Comparison of ENCODE assay signal across 21 mouse cellular contexts in the genomic region with DNA sequence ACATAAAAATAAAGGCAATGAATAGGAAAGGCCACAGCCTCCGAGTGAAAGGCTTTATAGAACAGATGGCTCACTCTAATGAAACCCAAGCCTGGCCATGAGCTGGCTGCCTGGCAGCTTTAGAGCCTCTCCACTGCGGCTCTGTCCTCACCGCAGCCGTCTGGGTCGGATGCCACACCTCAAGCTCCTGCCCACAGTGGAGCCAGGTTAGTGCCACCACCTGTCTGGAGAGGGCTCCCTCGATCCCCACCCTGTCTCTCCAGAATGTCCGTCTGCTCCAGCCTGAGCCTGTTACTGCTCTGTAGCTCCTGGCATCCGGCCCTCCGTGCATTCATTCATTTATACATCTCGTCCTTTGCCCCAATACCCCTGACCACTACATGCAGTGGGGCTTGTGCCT. TPM values are rescaled to one million over a fixed set of nuclear protein-coding genes. Genes with fewer than 3 reads are reported as not detected.
DNase-seq lines count a peak whose midpoint lies in the region; ATAC-seq and TF ChIP-seq lines count a peak whose summit lies in the region.
"Had no signal": no experiment of that assay in that cellular context is flagged by ENCODE, and none has a peak within 500 bp of the region (broad histone marks: within the 10 kb centered on the region; RNA-seq: fewer than 3 reads in every experiment).

No protein-coding gene starts in this region.

- no peaks in the 10 kb centered on the region; the same call in none of the 2 replicates for H3K27me3 ChIP-seq in forebrain, embryonic 16.5 days (replicated peaks; ENCODE audit: control insufficient read depth, insufficient read depth, low read length)
- H3K27me3 ChIP-seq in forebrain, embryonic 13.5 days = peaks cover 22% of the 10 kb centered on the region
- no peaks in the 10 kb centered on the region for H3K27me3 ChIP-seq in C2C12 (ENCODE audit: control insufficient read depth, insufficient read depth, insufficient read length)
- peaks cover 30% of the 10 kb centered on the region for H3K27me3 ChIP-seq in limb, embryonic 14.5 days (ENCODE audit: control insufficient read depth, insufficient read depth, low read length)
- peaks cover 8% of the 10 kb centered on the region; the same call in 1 of the 2 replicates for H3K27me3 ChIP-seq in midbrain, embryonic 16.5 days (ENCODE audit: control insufficient read depth, insufficient read depth, low read depth, low read length)

- TF ChIP-seq POLR2A in limb, embryonic 14.5 days (IDR thresholded peaks at IDR 0.05; ENCODE audit: borderline replicate concordance, extremely low read depth, insufficient read depth, insufficient read length) = no peak

- no peak for TF ChIP-seq CTCF in C2C12 (IDR thresholded peaks at IDR 0.05; ENCODE audit: control insufficient read depth, insufficient read depth, insufficient read length)

- no peaks in the 10 kb centered on the region for H3K36me3 ChIP-seq in forebrain, embryonic 16.5 days (ENCODE audit: control insufficient read depth, insufficient read depth)
- no peaks in the 10 kb centered on the region for H3K36me3 ChIP-seq in forebrain, embryonic 13.5 days (ENCODE audit: poor library complexity, severe bottlenecking)
- no peaks in the 10 kb centered on the region for H3K36me3 ChIP-seq in C2C12 (ENCODE audit: control insufficient read depth, insufficient read depth)
- no peaks in the 10 kb centered on the region for H3K36me3 ChIP-seq in limb, embryonic 14.5 days (ENCODE audit: control insufficient read depth, insufficient read depth, low read length)
- no peaks in the 10 kb centered on the region for H3K36me3 ChIP-seq in midbrain, embryonic 16.5 days (ENCODE audit: control insufficient read depth, insufficient read depth, low read length)
- H3K36me3 ChIP-seq: heart, embryonic 15.5 days; liver, embryonic 12.5 days; neural tube, embryonic 15.5 days had no signal

- H3K9me3 ChIP-seq in forebrain, embryonic 16.5 days (ENCODE audit: control insufficient read depth, low read length) = no peaks in the 10 kb centered on the region
- no peaks in the 10 kb centered on the region for H3K9me3 ChIP-seq in forebrain, embryonic 13.5 days (replicated peaks)
- H3K9me3 ChIP-seq in limb, embryonic 14.5 days (ENCODE audit: control insufficient read depth, low read length) = no peaks in the 10 kb centered on the region
- H3K9me3 ChIP-seq in midbrain, embryonic 16.5 days (replicated peaks; ENCODE audit: control insufficient read depth, low read length, poor library complexity, severe bottlenecking) = no peaks in the 10 kb centered on the region
- H3K9me3 ChIP-seq: heart, embryonic 15.5 days; liver, embryonic 12.5 days; megakaryocyte, embryonic 14.5 days; neural tube, embryonic 15.5 days had no signal

- peak; percentile 46 for DNase-seq in brain, adult 2 months (ENCODE audit: low read depth, low spot score)
- peak; percentile 24 for DNase-seq in limb, embryonic 14.5 days (ENCODE audit: low spot score)
- DNase-seq in frontal cortex, postnatal 25 days (ENCODE audit: low spot score in 2 of 2) = no peak
- DNase-seq: adrenal gland, adult 2 months; gastrocnemius, postnatal 10 days; heart, adult 2 months; heart, postnatal 4 days; kidney, adult 18-20 months; lung, adult 2 months; midbrain, embryonic 14.5 days; retina, postnatal 1 day; right cerebral cortex, postnatal 4 days had no signal

- WGBS in forebrain, embryonic 16.5 days = 70% methylated on average over 10 of the region's 10 CpGs
- 69% methylated on average over 10 of the region's 10 CpGs for WGBS in forebrain, embryonic 13.5 days
- WGBS in limb, embryonic 14.5 days = 59% methylated on average over 10 of the region's 10 CpGs
- WGBS in midbrain, embryonic 16.5 days = 79% methylated on average over 10 of the region's 10 CpGs

- no peak overlapping the region for H3K4me2 ChIP-seq in forebrain, embryonic 16.5 days (ENCODE audit: low read length)
- no peak overlapping the region for H3K4me2 ChIP-seq in forebrain, embryonic 13.5 days
- H3K4me2 ChIP-seq in limb, embryonic 14.5 days (replicated peaks; ENCODE audit: low read depth, low read length, severe bottlenecking) = no peak overlapping the region
- H3K4me2 ChIP-seq in midbrain, embryonic 16.5 days (ENCODE audit: low read length) = no peak overlapping the region
- H3K4me2 ChIP-seq: heart, embryonic 15.5 days; liver, embryonic 12.5 days; neural tube, embryonic 15.5 days had no signal

- 0 out of 2 replicates have a peak, but pooled peaks have one; percentile 18 for ATAC-seq in forebrain, embryonic 16.5 days
- ATAC-seq in forebrain, embryonic 13.5 days = no peak
- ATAC-seq in limb, embryonic 14.5 days (ENCODE audit: low FRiP score, low read depth) = no peak
- ATAC-seq in midbrain, embryonic 16.5 days = no peak
- ATAC-seq: liver, embryonic 12.5 days had no signal

- no peak overlapping the region for H3K4me3 ChIP-seq in forebrain, embryonic 16.5 days (replicated peaks; ENCODE audit: low read length)
- no peak overlapping the region for H3K4me3 ChIP-seq in forebrain, embryonic 13.5 days
- H3K4me3 ChIP-seq in C2C12 (ENCODE audit: insufficient read depth, poor library complexity, severe bottlenecking) = no peak overlapping the region
- H3K4me3 ChIP-seq in limb, embryonic 14.5 days (replicated peaks; ENCODE audit: low read length) = no peak overlapping the region
- H3K4me3 ChIP-seq in midbrain, embryonic 16.5 days (ENCODE audit: low read depth, low read length) = no peak overlapping the region
- H3K4me3 ChIP-seq: heart, adult 2 months; heart, embryonic 15.5 days; liver, embryonic 12.5 days; megakaryocyte, embryonic 14.5 days; neural tube, embryonic 15.5 days had no signal

- no peaks in the 10 kb centered on the region for H3K4me1 ChIP-seq in forebrain, embryonic 16.5 days (replicated peaks; ENCODE audit: control insufficient read depth, insufficient read depth, low read length)
- peaks cover 5% of the 10 kb centered on the region; the same call in 1 of the 2 replicates for H3K4me1 ChIP-seq in forebrain, embryonic 13.5 days
- peaks cover 11% of the 10 kb centered on the region for H3K4me1 ChIP-seq in limb, embryonic 14.5 days (ENCODE audit: control insufficient read depth, insufficient read depth, low read length)
- H3K4me1 ChIP-seq in midbrain, embryonic 16.5 days (ENCODE audit: control insufficient read depth, insufficient read depth, low read length) = no peaks in the 10 kb centered on the region
- H3K4me1 ChIP-seq: liver, embryonic 12.5 days had no signal

- no peak overlapping the region for H3ac ChIP-seq in C2C12 (ENCODE audit: control insufficient read depth, insufficient read length, low read depth)

- no peak overlapping the region for H3K9ac ChIP-seq in forebrain, embryonic 16.5 days (replicated peaks; ENCODE audit: low read depth, low read length)
- H3K9ac ChIP-seq in forebrain, embryonic 13.5 days = no peak overlapping the region
- no peak overlapping the region for H3K9ac ChIP-seq in limb, embryonic 14.5 days (ENCODE audit: low read depth, low read length, severe bottlenecking)
- no peak overlapping the region for H3K9ac ChIP-seq in midbrain, embryonic 16.5 days (ENCODE audit: low read depth, low read length)
- H3K9ac ChIP-seq: heart, embryonic 15.5 days; liver, embryonic 12.5 days; neural tube, embryonic 15.5 days had no signal

- H3K27ac ChIP-seq in forebrain, embryonic 16.5 days (ENCODE audit: low read length) = no peak overlapping the region
- no peak overlapping the region for H3K27ac ChIP-seq in forebrain, embryonic 13.5 days
- no peak overlapping the region for H3K27ac ChIP-seq in limb, embryonic 14.5 days (replicated peaks; ENCODE audit: low read depth, low read length)
- no peak overlapping the region for H3K27ac ChIP-seq in midbrain, embryonic 16.5 days (ENCODE audit: low read length)
- H3K27ac ChIP-seq: heart, adult 2 months; heart, embryonic 15.5 days; kidney, postnatal 0 days; liver, embryonic 12.5 days; neural tube, embryonic 15.5 days had no signal

- H3K79me3 ChIP-seq in C2C12 (ENCODE audit: low read depth) = peaks cover 4% of the 10 kb centered on the region

- peaks cover 42% of the 10 kb centered on the region for H3K79me2 ChIP-seq in C2C12 (ENCODE audit: control insufficient read depth, insufficient read depth)

TF ChIP-seq in C2C12, 6 proteins besides CTCF, POLR2A, EP300 and RAD21:
- TF ChIP-seq MYOD1 (IDR thresholded peaks at IDR 0.05; ENCODE audit: control insufficient read depth, insufficient read length, low read depth) (peak; percentile 20), CEBPB (IDR thresholded peaks at IDR 0.05; ENCODE audit: low read depth) (no peak), MAX (IDR thresholded peaks at IDR 0.05) (no peak), FOSL1 (IDR thresholded peaks at IDR 0.05; ENCODE audit: insufficient read depth, low read length, poor library complexity, severe bottlenecking) (no peak), USF1 (IDR thresholded peaks at IDR 0.05; ENCODE audit: low read depth) (no peak), MYOG (IDR thresholded peaks at IDR 0.05; ENCODE audit: control insufficient read depth, extremely low read depth, insufficient read length) (no peak)
TF ChIP-seq in C2C12: peak in this region for 1.

RNA-seq across cellular contexts. Expression of a gene that starts 15.4 kb away (rescaled TPM):
- 0.53 and 0.60 TPM in 2 replicates for polyA plus RNA-seq in forebrain, embryonic 16.5 days (2015; fragmentation: Nextera tagmentation; extraction: Ambion mirVana)
- 0.15 and 0.30 TPM in 2 replicates for polyA plus RNA-seq in forebrain, embryonic 13.5 days (2015; fragmentation: Nextera tagmentation; extraction: Ambion mirVana)
- polyA plus RNA-seq in C2C12 (2012; fragmentation: generic; extraction: Trizol) = 32.9 TPM
- 3.2 and 4.2 TPM in 2 replicates for polyA plus RNA-seq in limb, embryonic 14.5 days (2012; rRNA removed)
- polyA plus RNA-seq in limb, embryonic 14.5 days (2014; fragmentation: Nextera tagmentation; extraction: Ambion mirVana) = 8.3 and 9.5 TPM in 2 replicates
- 1.1 and 1.2 TPM in 2 replicates for polyA plus RNA-seq in midbrain, embryonic 16.5 days (2015; fragmentation: Nextera tagmentation; extraction: Ambion mirVana)

RNA-seq across cellular contexts. Expression of a gene that starts 42.9 kb away (rescaled TPM):
- polyA plus RNA-seq in forebrain, embryonic 16.5 days (2015; fragmentation: Nextera tagmentation; extraction: Ambion mirVana) = 0.24 and 0.27 TPM in 2 replicates
- polyA plus RNA-seq in forebrain, embryonic 13.5 days (2015; fragmentation: Nextera tagmentation; extraction: Ambion mirVana) = 0.34 and 0.53 TPM in 2 replicates
- 0.80 TPM for polyA plus RNA-seq in C2C12 (2012; fragmentation: generic; extraction: Trizol)
- polyA plus RNA-seq in limb, embryonic 14.5 days (2012; rRNA removed) = 3.6 and 3.9 TPM in 2 replicates
- polyA plus RNA-seq in limb, embryonic 14.5 days (2014; fragmentation: Nextera tagmentation; extraction: Ambion mirVana) = 3.1 and 4.2 TPM in 2 replicates
- 0.11 and 0.26 TPM in 2 replicates for polyA plus RNA-seq in midbrain, embryonic 16.5 days (2015; fragmentation: Nextera tagmentation; extraction: Ambion mirVana)

RNA-seq across cellular contexts. Expression of a gene that starts 57.0 kb away (rescaled TPM):
- 323 and 336 TPM in 2 replicates for polyA plus RNA-seq in forebrain, embryonic 16.5 days (2015; fragmentation: Nextera tagmentation; extraction: Ambion mirVana)
- 161 and 162 TPM in 2 replicates for polyA plus RNA-seq in forebrain, embryonic 13.5 days (2015; fragmentation: Nextera tagmentation; extraction: Ambion mirVana)
- 51.4 TPM for polyA plus RNA-seq in C2C12 (2012; fragmentation: generic; extraction: Trizol)
- polyA plus RNA-seq in limb, embryonic 14.5 days (2012; rRNA removed) = 88.1 and 88.8 TPM in 2 replicates
- 54.5 and 67.1 TPM in 2 replicates for polyA plus RNA-seq in limb, embryonic 14.5 days (2014; fragmentation: Nextera tagmentation; extraction: Ambion mirVana)
- 390 and 409 TPM in 2 replicates for polyA plus RNA-seq in midbrain, embryonic 16.5 days (2015; fragmentation: Nextera tagmentation; extraction: Ambion mirVana)

Comparison
In these comparisons a context has a peak if more than half of its experiments do, and no peak if none do; other contexts are left out.
1. DNase-seq: peak in brain, adult 2 months (single experiment) and limb, embryonic 14.5 days (single experiment); none in frontal cortex, postnatal 25 days (0 of 2).